Mouse (Mus musculus) urinary bladder, adult 2 months (tissue): ENCODE data around the gene Gm21905. TPM values are rescaled to one million over a fixed set of nuclear protein-coding genes. Genes with fewer than 3 reads are reported as not detected.

ENCODE experiments used
- DNase-seq: peaks from one replicate; pipeline ENCODE4 v3.0.0; 2022; ENCODE audit warnings: low spot score
- polyA plus RNA-seq: library from polyadenylated mRNA; depleted of rRNA; stranded (reverse); fragments of >200 nt; gene quantifications from 2 replicates; pipeline ENCODE4 v1.2.3, GENCODE M21; 2012; rRNA removed

Gm21905 gene
- polyA plus RNA-seq: not detected in 2 replicates

DNA sequence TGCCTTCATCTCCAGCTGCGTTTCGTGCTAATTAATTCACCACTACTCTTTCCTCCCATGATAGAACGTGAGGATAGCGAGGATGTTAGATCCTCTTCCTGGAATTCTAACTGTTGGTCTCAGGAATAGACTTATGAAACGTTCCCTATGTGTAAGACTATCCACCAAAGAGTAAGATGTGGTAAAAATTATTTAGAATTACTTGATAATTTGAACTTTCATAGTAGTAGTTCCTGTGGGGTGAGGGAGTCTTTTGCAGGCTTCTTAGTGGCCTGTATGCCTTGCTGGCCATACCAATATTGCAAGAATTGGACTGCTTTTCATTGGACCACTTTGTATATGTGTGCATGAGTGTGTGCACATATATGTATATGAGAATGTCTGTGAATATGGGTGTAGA is at the start of gene Gm21905:
Gm21905 (minus strand) TSS at position 101 of the 400 bp plus-strand sequence.
- DNase-seq: no peak

DNA sequence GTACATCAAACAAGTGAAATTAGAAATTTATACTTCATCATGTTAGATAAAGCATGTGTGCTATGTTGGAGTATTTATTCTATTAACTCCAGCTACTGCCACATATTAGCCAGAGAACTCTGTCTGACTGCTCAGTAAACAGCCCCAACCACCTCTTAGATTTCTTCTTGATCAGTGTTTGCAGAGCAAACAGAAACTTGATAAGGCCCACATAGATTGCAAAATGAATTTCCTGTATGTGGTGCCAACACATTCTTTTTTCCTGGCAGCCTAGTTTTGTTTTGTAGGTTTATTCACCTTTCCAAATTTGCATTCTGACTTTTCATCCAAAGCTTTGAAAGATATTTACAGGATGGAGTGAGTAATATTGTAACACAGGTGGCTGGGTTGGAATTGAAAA is 44.2 kb upstream of the Gm21905 start:
- DNase-seq: no peak

DNA sequence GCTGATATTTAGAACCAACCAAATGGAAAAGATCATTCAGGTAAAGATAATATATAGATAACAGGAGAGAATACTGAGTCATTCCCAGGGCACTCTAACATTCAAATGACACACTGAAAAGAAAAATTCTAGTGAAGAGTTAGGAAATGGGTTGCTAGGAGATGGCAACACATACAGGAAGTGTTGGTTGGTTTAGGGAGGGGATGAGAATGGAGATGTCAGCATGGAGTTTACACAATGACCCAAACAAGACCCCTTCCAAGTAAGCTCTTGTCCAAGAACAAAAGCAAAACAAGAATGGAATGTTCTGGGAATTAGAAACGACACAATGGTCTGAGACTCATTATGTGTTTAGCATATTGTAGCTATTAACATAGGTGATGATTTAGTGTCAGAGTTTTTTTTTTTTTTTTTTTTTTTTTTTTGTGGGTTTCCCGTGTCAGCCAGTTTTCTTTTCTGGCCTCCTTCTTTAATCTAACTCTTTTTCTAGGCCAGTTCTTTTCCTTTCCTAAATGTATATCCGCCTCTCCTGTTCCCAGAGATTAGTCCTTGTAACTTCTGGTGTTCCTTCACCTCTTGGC is 35.8 kb upstream of the Gm21905 start:
- DNase-seq: no peak

GRCm38 (mm10) chr5:67969536-67969935 is 23.3 kb upstream of the Gm21905 start:
- DNase-seq: no peak

- no peak for DNase-seq
These were observed 15.7 kb upstream of the Gm21905 start for GRCm38 (mm10) chr5:67961708-67962629.

DNA sequence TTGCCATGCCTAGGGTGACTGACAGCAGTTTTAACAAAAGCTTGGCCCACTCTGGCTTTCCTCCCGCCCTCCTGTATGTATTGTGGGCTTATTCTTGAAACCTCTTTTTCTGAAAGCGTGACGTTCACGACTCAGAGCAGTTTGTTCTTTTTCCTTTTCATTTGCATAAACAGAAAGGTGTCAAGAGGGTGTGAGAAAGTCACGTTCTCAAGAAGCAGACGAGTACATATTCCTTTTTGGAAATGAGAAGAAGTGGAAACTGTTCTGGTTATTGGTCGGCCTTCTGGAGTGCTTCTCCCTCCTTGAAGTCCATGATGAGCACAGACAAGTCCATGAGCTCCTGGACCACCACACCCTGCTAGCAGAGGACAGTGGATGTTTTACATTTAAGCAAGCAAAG is 9.3 kb upstream of the Gm21905 start:
- DNase-seq: no peak

- no peak for DNase-seq
These were observed 7.9 kb upstream of the Gm21905 start for GRCm38 (mm10) chr5:67954097-67954496.

DNA sequence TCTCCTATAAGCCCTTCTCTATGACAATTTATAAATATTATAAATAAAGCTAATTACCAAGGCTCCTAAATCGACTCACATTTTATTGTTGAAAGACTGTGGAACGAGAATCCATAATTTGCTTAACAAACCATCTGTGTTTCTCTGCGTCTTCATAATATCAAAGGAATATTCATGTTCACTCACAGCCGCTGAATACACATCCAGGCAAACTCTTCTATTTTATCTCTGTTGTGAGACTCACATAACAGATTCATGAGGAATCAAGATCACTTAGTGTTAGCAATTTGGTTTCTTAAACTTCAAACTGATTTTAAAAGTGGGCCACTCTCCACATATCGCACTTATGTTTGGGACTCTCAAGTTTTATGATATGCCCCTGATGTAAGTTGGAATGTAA is 1.9 kb upstream of the Gm21905 start:
- no peak for DNase-seq

GRCm38 (mm10) chr5:67947006-67947405 is 785 bp upstream of the Gm21905 start:
- no peak for DNase-seq

- DNase-seq: no peak
These were observed 2.0 kb downstream of the Gm21905 start for GRCm38 (mm10) chr5:67944074-67944785.

- DNase-seq: no peak
These were observed 3.0 kb downstream of the Gm21905 start for GRCm38 (mm10) chr5:67943199-67943598.

- DNase-seq: no peak
These were observed 4.9 kb downstream of the Gm21905 start, which contains the start of gene Gm5108 for GRCm38 (mm10) chr5:67941369-67941768. TSS of gene Gm5108 (plus strand) at chr5:67941669.

GRCm38 (mm10) chr5:67931623-67932022 is 14.6 kb downstream of the Gm21905 start:
- DNase-seq: no peak

GRCm38 (mm10) chr5:67930584-67930983 is 15.6 kb downstream of the Gm21905 start:
- DNase-seq: no peak

GRCm38 (mm10) chr5:67904555-67904954 is 41.7 kb downstream of the Gm21905 start:
- DNase-seq: no peak

GRCm38 (mm10) chr5:67898921-67899320 is 47.3 kb downstream of the Gm21905 start:
- DNase-seq: no peak

DNA sequence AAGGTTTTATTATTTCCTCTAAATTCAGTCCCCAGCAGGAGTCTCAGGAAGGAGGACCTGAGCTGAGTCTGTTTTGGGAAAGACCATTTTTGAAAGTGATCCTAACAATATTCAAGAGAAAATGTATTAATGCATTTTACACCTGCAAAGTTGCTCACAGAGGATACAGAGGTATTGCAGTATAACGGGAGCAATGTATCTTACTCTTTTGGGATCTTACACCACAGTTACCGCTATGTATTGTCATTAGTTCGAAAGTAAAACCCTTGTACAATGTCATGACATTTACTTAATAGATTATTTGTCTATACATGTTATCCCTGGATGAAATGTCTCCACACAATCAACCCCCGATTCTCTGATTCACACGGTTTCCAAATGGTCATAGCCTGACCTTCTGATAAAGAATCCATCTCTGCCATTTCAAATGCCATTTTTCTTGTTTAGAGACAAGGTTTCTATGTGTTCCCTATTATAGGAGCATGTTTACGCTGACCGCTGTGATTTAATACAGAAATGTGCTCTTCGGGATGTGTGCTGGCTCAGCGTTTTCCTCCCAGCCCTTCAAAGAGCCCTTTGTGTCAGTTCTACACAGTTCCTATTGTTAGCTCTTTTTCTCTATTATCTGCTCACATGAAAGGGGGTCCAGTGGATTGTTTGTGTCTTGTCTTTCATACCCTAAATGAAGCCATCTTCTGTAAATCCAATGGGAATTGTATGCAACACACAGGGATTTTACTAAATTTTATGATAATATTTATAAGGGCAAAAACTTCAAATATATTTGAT is 61.6 kb downstream of the Gm21905 start:
- DNase-seq: no peak

DNA sequence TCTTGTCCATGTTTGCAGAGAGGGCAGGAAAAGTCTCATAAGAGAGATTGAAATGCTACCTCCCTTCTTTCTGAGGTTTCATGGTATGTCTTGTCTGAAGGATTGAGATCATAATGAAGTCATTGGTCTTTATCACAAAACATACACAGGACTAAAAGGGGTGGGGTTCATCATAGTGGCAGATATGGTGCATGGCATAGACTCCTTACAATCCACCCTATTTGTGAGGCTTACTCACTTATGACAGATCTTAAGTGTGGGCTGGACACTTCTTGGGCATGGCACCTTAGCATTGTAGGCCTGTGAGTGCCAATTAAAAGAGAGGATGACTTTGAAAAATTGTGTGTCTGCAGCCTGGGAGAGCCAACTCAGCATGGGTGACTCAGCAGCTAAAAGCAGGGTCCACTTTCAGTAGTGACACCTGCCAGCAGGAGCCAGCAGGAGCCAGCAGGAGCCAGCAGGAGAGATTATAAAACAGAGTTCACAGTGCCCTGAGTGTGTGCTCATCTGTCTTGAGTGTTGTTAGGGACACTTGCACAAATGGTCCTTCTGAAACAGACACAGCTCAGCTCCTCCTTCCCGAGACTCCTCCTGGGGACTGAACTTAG is 62.6 kb downstream of the Gm21905 start:
- DNase-seq: no peak
